Comparison of ENCODE assay signal across 7 mouse cellular contexts in the genomic region with DNA sequence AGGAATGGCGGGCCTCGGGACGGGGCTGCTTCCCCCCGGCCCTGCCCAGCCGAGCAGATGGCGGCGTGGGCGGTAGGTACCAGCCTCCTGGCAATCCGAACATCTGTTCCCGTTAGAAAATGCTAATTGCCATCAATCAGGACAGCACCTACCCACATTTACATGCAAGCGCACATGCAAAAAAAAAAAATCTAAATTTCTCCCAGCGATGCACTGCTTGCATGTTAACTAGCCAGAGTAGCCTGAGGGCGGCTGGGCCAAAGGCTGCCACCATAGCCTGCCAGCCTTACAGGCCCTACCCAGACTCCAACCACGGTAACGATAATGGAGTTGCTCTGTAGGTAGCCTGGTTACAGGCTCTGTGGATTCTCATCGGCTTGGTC.
DNase-seq lines count a peak whose midpoint lies in the region; TF ChIP-seq lines count a peak whose summit lies in the region.

No protein-coding gene starts in this region.

- no peak for TF ChIP-seq CTCF in cortical plate, adult 2 months (IDR thresholded peaks at IDR 0.05; ENCODE audit: extremely low read depth, insufficient read depth, low read length)

- TF ChIP-seq POLR2A in cortical plate, adult 2 months (IDR thresholded peaks at IDR 0.05; ENCODE audit: extremely low read depth, insufficient read depth, low read length) = no peak

- peak overlapping the region; percentile 97 for H3K27ac ChIP-seq in cortical plate, adult 2 months (ENCODE audit: insufficient read depth, low read length)

- H3K4me3 ChIP-seq in cortical plate, adult 2 months (ENCODE audit: insufficient read depth, low read length) = no peak overlapping the region

- H3K4me1 ChIP-seq in cortical plate, adult 2 months (ENCODE audit: control insufficient read depth, insufficient read depth, low read length) = peaks cover 34% of the 10 kb centered on the region

- peak; percentile 57 to 74 for DNase-seq in frontal cortex, postnatal 25 days (ENCODE audit: low spot score in 2 of 2)
- peak; percentile 72 to 92 for DNase-seq in left cerebral cortex, adult 8-10 months (ENCODE audit: low spot score in 2 of 2)
- DNase-seq in right cerebral cortex, postnatal 10 days (ENCODE audit: low spot score in 2 of 2) = peak; percentile 85 to 92
- no peak for DNase-seq in lung, postnatal 4 days
- DNase-seq in c-Kit-positive CD71-positive TER-119-positive erythroid progenitor cells, embryonic 14.5 days (ENCODE audit: low spot score) = no peak
- no peak for DNase-seq in ovary, postnatal 10 days (ENCODE audit: low spot score)

Comparison
In these comparisons a context has a peak if more than half of its experiments do, and no peak if none do; other contexts are left out.
1. DNase-seq: peak in frontal cortex, postnatal 25 days (2 of 2), left cerebral cortex, adult 8-10 months (2 of 2) and right cerebral cortex, postnatal 10 days (2 of 2); none in lung, postnatal 4 days (0 of 2), c-Kit-positive CD71-positive TER-119-positive erythroid progenitor cells, embryonic 14.5 days (single experiment) and ovary, postnatal 10 days (single experiment).